Mouse (Mus musculus) kidney, embryonic 14.5 days (tissue): ENCODE measurements around the gene Men1. TPM values are rescaled to one million over a fixed set of nuclear protein-coding genes. Genes with fewer than 3 reads are reported as not detected.
"Not testable (repeated sequence)": the region's sequence is repeated elsewhere in the genome, so short reads cannot be mapped to it uniquely, and the experiment has no call there.

Experiments used
- ATAC-seq: fragments of 200-750 bp; cut with Nextera tagmentation; 2 replicates; pipeline ENCODE4 v1.8.0; 2017; ENCODE audit warnings: moderate number of reproducible peaks, mild to moderate bottlenecking, moderate TSS enrichment, moderate library complexity; ENCODE audit not compliant: low FRiP score, low TSS enrichment
- H3K27ac ChIP-seq: fragments of 300-500 bp; sonication (generic); 2 replicates; pipeline ENCODE4 v1.5.1; 2014; ENCODE audit warnings: low read depth, mild to moderate bottlenecking, low read length, moderate library complexity, mixed read lengths
- H3K27me3 ChIP-seq: fragments of 300-500 bp; sonication (generic); 2 replicates; pipeline ENCODE4 v1.6.1; 2014; ENCODE audit warnings: mild to moderate bottlenecking, low read length; ENCODE audit not compliant: control insufficient read depth, insufficient read depth
- H3K36me3 ChIP-seq: fragments of 300-500 bp; sonication (generic); 2 replicates; pipeline ENCODE4 v1.6.1; 2014; ENCODE audit warnings: low read length, mixed read lengths; ENCODE audit not compliant: control insufficient read depth, insufficient read depth
- H3K4me1 ChIP-seq: fragments of 300-500 bp; sonication (generic); 2 replicates; pipeline ENCODE4 v1.6.1; 2014; ENCODE audit warnings: low read length, mixed read lengths; ENCODE audit not compliant: control insufficient read depth, insufficient read depth
- H3K4me2 ChIP-seq: fragments of 300-500 bp; sonication (generic); replicated peaks from 2 replicates; pipeline ENCODE4 v1.6.1; 2014; ENCODE audit warnings: low read depth, mild to moderate bottlenecking, low read length
- H3K4me3 ChIP-seq: fragments of 300-500 bp; sonication (generic); 2 replicates; pipeline ENCODE4 v1.5.1; 2014; ENCODE audit warnings: mild to moderate bottlenecking, low read length
- H3K9ac ChIP-seq: fragments of 300-500 bp; sonication (generic); 2 replicates; pipeline ENCODE4 v1.6.1; 2014; ENCODE audit warnings: low read depth, mild to moderate bottlenecking, low read length, moderate library complexity
- H3K9me3 ChIP-seq: fragments of 300-500 bp; sonication (generic); 2 replicates; pipeline ENCODE4 v1.6.1; 2016; ENCODE audit warnings: low read length; ENCODE audit not compliant: control insufficient read depth
- WGBS: fragments of 180-500 bp; shearing (Covaris S2); extraction: QIAGEN DNeasy Blood & Tissue Kit; methylation state at CpG from one replicate; pipeline ENCODE4 v1.1.7; 2014; 5-methylcytosine and 5-hydroxymethylcytosine counted together
- polyA plus RNA-seq: library from polyadenylated mRNA; unstranded; fragments of >200 nt; fragmentation: Nextera tagmentation; extraction: Ambion mirVana; gene quantifications from 2 replicates; pipeline ENCODE4 v1.2.1, GENCODE M21; 2014

Men1 gene
- 46.1 and 49.1 TPM in 2 replicates for polyA plus RNA-seq

- Histone ChIP-seq H3K4me3 (peak within 1 kb of the TSS; percentile 85), H3K9me3 (no peaks in the 10 kb centered on the region), H3K36me3 (peaks cover 31% of the 10 kb centered on the region), H3K27ac (peak within 1 kb of the TSS; percentile 66; the same call in 1 of the 2 replicates), H3K9ac (peak within 1 kb of the TSS; percentile 83), H3K4me2 (peak within 1 kb of the TSS; percentile 80), H3K27me3 (no peaks in the 10 kb centered on the region), H3K4me1 (peaks cover 35% of the 10 kb centered on the region)
- under 1% methylated on average over 36 of the region's 43 CpGs for WGBS
- peak; percentile 94 for ATAC-seq
Measured at GRCm38 (mm10) chr19:6334673-6335457, at the start of gene Men1. TSS of gene Men1 (plus strand) at chr19:6334979.

- no peak for ATAC-seq
- Histone ChIP-seq H3K36me3 (peaks cover 68% of the 10 kb centered on the region), H3K4me2 (no peak overlapping the region), H3K9me3 (no peaks in the 10 kb centered on the region), H3K4me3 (no peak overlapping the region), H3K9ac (no peak overlapping the region), H3K27ac (no peak overlapping the region), H3K4me1 (no peaks in the 10 kb centered on the region), H3K27me3 (no peaks in the 10 kb centered on the region)
- 69% methylated on average over 8 of the region's 8 CpGs for WGBS
Measured at GRCm38 (mm10) chr19:6285226-6285625, 49.6 kb upstream of the Men1 start.

GRCm38 (mm10) chr19:6285632-6286433 lies 48.9 kb upstream of the Men1 start:
- no peak overlapping the region; the same call in 1 of the 2 replicates for H3K9ac ChIP-seq
- no peak overlapping the region for H3K27ac ChIP-seq
- H3K9me3 ChIP-seq = no peaks in the 10 kb centered on the region
- H3K4me2 ChIP-seq = no peak overlapping the region
- ATAC-seq = no peak
- H3K27me3 ChIP-seq = no peaks in the 10 kb centered on the region
- H3K36me3 ChIP-seq = peaks cover 63% of the 10 kb centered on the region
- WGBS = 74% methylated on average over 7 of the region's 7 CpGs
- H3K4me1 ChIP-seq = 0 out of 2 replicates have a peak, but pooled peaks cover under 1% of the 10 kb centered on the region
- H3K4me3 ChIP-seq = no peak overlapping the region

GRCm38 (mm10) chr19:6286434-6287401 lies 48.1 kb upstream of the Men1 start:
- Histone ChIP-seq H3K9me3 (no peaks in the 10 kb centered on the region), H3K27me3 (no peaks in the 10 kb centered on the region), H3K9ac (no peak overlapping the region), H3K4me2 (no peak overlapping the region), H3K36me3 (peaks cover 60% of the 10 kb centered on the region), H3K4me3 (no peak overlapping the region), H3K27ac (no peak overlapping the region), H3K4me1 (0 out of 2 replicates have a peak, but pooled peaks cover 3% of the 10 kb centered on the region)
- 91% methylated on average over 19 of the region's 19 CpGs for WGBS
- no peak for ATAC-seq

GRCm38 (mm10) chr19:6288236-6288894 lies 46.4 kb upstream of the Men1 start:
- H3K27me3 ChIP-seq = no peaks in the 10 kb centered on the region
- peaks cover 49% of the 10 kb centered on the region for H3K36me3 ChIP-seq
- H3K27ac ChIP-seq = no peak overlapping the region
- H3K4me1 ChIP-seq = 0 out of 2 replicates have a peak, but pooled peaks cover 3% of the 10 kb centered on the region
- WGBS = 66% methylated on average over 13 of the region's 13 CpGs
- no peak overlapping the region for H3K9ac ChIP-seq
- no peak overlapping the region for H3K4me3 ChIP-seq
- H3K9me3 ChIP-seq = no peaks in the 10 kb centered on the region
- H3K4me2 ChIP-seq = no peak overlapping the region
- ATAC-seq = no peak

- Histone ChIP-seq H3K9me3 (no peaks in the 10 kb centered on the region), H3K9ac (no peak overlapping the region), H3K4me1 (0 out of 2 replicates have a peak, but pooled peaks cover 3% of the 10 kb centered on the region), H3K36me3 (peaks cover 43% of the 10 kb centered on the region), H3K27me3 (no peaks in the 10 kb centered on the region), H3K27ac (no peak overlapping the region), H3K4me2 (no peak overlapping the region), H3K4me3 (no peak overlapping the region)
- 94% methylated on average over 14 of the region's 14 CpGs for WGBS
- no peak for ATAC-seq
Measured at GRCm38 (mm10) chr19:6289696-6290238, 45.0 kb upstream of the Men1 start.

- not testable (repeated sequence) for H3K4me2 ChIP-seq, H3K27ac ChIP-seq, ATAC-seq, H3K4me1 ChIP-seq, H3K27me3 ChIP-seq, H3K9ac ChIP-seq, H3K9me3 ChIP-seq, H3K4me3 ChIP-seq
- peaks cover 43% of the 10 kb centered on the region for H3K36me3 ChIP-seq
- 80% methylated on average over 5 of the region's 6 CpGs for WGBS
Measured at GRCm38 (mm10) chr19:6290720-6291116, 44.1 kb upstream of the Men1 start.
